Mouse (Mus musculus) embryonic fibroblast, embryonic 13.5 days (primary cell): ENCODE measurements around the gene Acly.

Experiments
- CTCF ChIP-seq: IDR thresholded peaks from 2 replicates; pipeline ENCODE4 v1.5.1; 2011; ENCODE audit warnings: mild to moderate bottlenecking, control low read depth, low read length, moderate library complexity, borderline replicate concordance; ENCODE audit not compliant: insufficient read depth
- POLR2A ChIP-seq: IDR thresholded peaks from 2 replicates; pipeline ENCODE4 v1.6.1; 2011; ENCODE audit warnings: low read depth, mild to moderate bottlenecking, control low read depth, low read length, moderate library complexity

DNA sequence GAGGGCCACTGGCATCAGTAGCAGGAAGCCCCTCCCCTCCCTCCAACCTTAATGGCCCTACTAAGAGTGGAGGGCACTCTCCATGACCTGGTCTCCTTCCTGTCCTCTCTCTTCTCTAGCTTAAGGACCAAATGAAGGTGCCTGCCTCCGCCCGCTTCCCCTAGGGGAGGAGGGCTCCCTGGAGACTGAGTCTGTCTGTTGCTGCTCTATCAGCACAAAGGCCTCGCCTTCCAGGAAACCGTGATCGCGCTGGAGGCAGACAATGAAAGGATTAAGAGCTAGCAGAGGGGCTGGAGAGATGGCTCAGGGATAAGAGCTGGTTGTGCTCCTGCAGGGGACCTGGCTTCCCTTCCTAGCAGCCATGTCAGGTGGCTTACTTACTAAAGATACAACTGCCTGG is 26.5 kb downstream of the Acly start:
- no peak for TF ChIP-seq CTCF
- no peak for TF ChIP-seq POLR2A
